Mouse (Mus musculus) liver, postnatal 0 days (tissue): ENCODE data around the gene Gbp8.

ENCODE experiments used
- CTCF ChIP-seq: sonication (generic); IDR thresholded peaks from 2 replicates; pipeline ENCODE4 v1.5.1; 2016; ENCODE audit warnings: antibody characterized with exemption, low read depth
- EP300 ChIP-seq: IDR thresholded peaks from 2 replicates; pipeline ENCODE4 v1.6.1; 2016; ENCODE audit warnings: antibody characterized with exemption, low read depth, mild to moderate bottlenecking

DNA sequence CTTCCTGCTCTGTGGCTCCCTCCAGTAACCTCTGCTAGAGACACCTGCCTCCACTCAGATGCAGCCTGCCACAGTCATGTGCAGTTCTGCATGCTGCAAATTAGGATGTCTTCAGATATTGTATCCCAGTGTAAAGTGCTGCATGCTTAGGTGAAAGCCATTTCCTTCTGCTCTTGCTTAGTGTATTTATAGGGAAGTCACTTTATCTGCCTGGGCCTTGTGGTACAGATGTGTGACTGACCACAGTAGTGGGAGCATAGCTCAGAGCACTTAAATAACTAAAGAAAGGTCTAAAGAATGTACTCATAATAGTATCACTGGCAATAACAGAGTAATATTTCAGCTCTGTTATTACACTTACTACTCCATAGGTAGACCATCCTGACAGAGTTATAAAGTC lies 57.4 kb downstream of the Gbp8 start:
- no peak for TF ChIP-seq EP300
- TF ChIP-seq CTCF = no peak
